Mouse (Mus musculus) neural tube, embryonic 12.5 days (tissue): ENCODE measurements around the gene Epha10. TPM values are rescaled to one million over a fixed set of nuclear protein-coding genes. Genes with fewer than 3 reads are reported as not detected.

Source experiments
- ATAC-seq: fragments of 200-750 bp; cut with Nextera tagmentation; 2 replicates; pipeline ENCODE4 v1.8.0; 2017; ENCODE audit warnings: low read depth, mild to moderate bottlenecking, moderate TSS enrichment, moderate library complexity; ENCODE audit not compliant: low FRiP score
- H3K27ac ChIP-seq: fragments of 300-500 bp; sonication (generic); 2 replicates; pipeline ENCODE4 v1.5.1; 2016
- H3K27me3 ChIP-seq: fragments of 300-500 bp; sonication (generic); replicated peaks from 2 replicates; pipeline ENCODE4 v1.6.1; 2016; ENCODE audit warnings: mild to moderate bottlenecking
- H3K36me3 ChIP-seq: fragments of 300-500 bp; sonication (generic); 2 replicates; pipeline ENCODE4 v1.6.1; 2016; ENCODE audit warnings: mild to moderate bottlenecking
- H3K4me1 ChIP-seq: fragments of 300-500 bp; sonication (generic); 2 replicates; pipeline ENCODE4 v1.6.1; 2016
- H3K4me2 ChIP-seq: fragments of 300-500 bp; sonication (generic); replicated peaks from 2 replicates; pipeline ENCODE4 v1.6.1; 2016; ENCODE audit warnings: mild to moderate bottlenecking
- H3K4me3 ChIP-seq: fragments of 300-500 bp; sonication (generic); 2 replicates; pipeline ENCODE4 v1.5.1; 2016
- H3K9ac ChIP-seq: fragments of 300-500 bp; sonication (generic); 2 replicates; pipeline ENCODE4 v1.6.1; 2016; ENCODE audit warnings: mild to moderate bottlenecking
- H3K9me3 ChIP-seq: fragments of 300-500 bp; sonication (generic); 2 replicates; pipeline ENCODE4 v1.6.1; 2016; ENCODE audit warnings: mild to moderate bottlenecking
- WGBS: fragments of 180-500 bp; shearing (Covaris S2); methylation state at CpG from one replicate; pipeline ENCODE4 v1.1.7; 2016; 5-methylcytosine and 5-hydroxymethylcytosine counted together
- polyA plus RNA-seq: library from polyadenylated mRNA; unstranded; fragments of >200 nt; fragmentation: Nextera tagmentation; extraction: Ambion mirVana; gene quantifications from 2 replicates; pipeline ENCODE4 v1.2.1, GENCODE M21; 2016

The Epha10 gene
- polyA plus RNA-seq, 1 experiment from 2014 or later = 6.6 TPM

- H3K36me3 ChIP-seq = peaks cover 25% of the 10 kb centered on the region
- H3K4me3 ChIP-seq = no peak overlapping the region
- no peaks in the 10 kb centered on the region; the same call in 1 of the 2 replicates for H3K27me3 ChIP-seq
- H3K9ac ChIP-seq = no peak overlapping the region
- no peak overlapping the region for H3K27ac ChIP-seq
- H3K4me2 ChIP-seq = peak overlapping the region; percentile 73
- no peak for ATAC-seq
- 17% methylated on average over 7 of the region's 7 CpGs for WGBS
- no peaks in the 10 kb centered on the region for H3K9me3 ChIP-seq
- peaks cover 23% of the 10 kb centered on the region; the same call in 1 of the 2 replicates for H3K4me1 ChIP-seq
Measured at GRCm38 (mm10) chr4:124860446-124860845, 20.3 kb upstream of the Epha10 start.

GRCm38 (mm10) chr4:124861283-124862188, 19.2 kb upstream of the Epha10 start, which contains the start of gene Maneal:
TSS of gene Maneal (minus strand) at chr4:124862171.
- H3K4me2 ChIP-seq = peak within 1 kb of the TSS; percentile 73
- peak within 1 kb of the TSS; percentile 69 for H3K4me3 ChIP-seq
- peak within 1 kb of the TSS; percentile 42; the same call in 1 of the 2 replicates for H3K27ac ChIP-seq
- 2% methylated on average over 74 of the region's 77 CpGs for WGBS
- ATAC-seq = peak; percentile 51
- no peaks in the 10 kb centered on the region; the same call in 1 of the 2 replicates for H3K27me3 ChIP-seq
- H3K4me1 ChIP-seq = peaks cover 23% of the 10 kb centered on the region; the same call in 1 of the 2 replicates
- peaks cover 14% of the 10 kb centered on the region for H3K36me3 ChIP-seq
- no peaks in the 10 kb centered on the region for H3K9me3 ChIP-seq
- H3K9ac ChIP-seq = peak within 1 kb of the TSS; percentile 85

GRCm38 (mm10) chr4:124872719-124873118, 8.0 kb upstream of the Epha10 start:
- H3K4me2 ChIP-seq = no peak overlapping the region
- ATAC-seq = no peak
- no peaks in the 10 kb centered on the region for H3K27me3 ChIP-seq
- H3K36me3 ChIP-seq = no peaks in the 10 kb centered on the region
- WGBS = 91% methylated on average over 1 of the region's 1 CpGs
- no peak overlapping the region for H3K9ac ChIP-seq
- no peaks in the 10 kb centered on the region for H3K9me3 ChIP-seq
- no peak overlapping the region for H3K4me3 ChIP-seq
- no peaks in the 10 kb centered on the region for H3K4me1 ChIP-seq
- no peak overlapping the region for H3K27ac ChIP-seq

DNA sequence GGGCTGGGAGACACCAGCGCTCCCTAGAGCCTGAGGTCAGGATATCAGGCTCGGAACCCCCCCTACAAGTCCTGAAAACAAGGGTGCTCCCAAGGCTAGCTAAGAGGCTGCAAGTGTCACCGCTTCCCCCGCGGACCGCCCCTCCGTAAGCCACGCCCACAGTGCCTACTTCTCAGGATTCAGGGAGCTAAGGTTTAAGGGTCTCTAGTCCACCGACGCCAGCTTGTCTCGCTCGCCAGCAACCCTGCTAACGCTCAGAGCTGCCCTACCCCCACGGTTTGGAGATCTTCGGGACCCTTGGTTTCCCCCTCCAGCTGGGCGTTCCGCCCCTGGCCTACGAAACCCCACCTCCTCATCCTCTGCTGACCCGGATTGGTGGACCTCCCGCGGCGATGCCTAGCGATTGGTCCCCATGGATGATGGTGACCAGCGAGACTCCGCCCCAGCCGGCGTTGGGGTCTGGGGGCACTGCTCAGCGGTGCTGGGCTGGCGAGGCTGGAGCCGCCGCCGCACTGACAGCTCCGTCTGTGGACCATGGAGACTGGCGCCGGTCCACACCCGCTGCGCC, 726 bp downstream of the Epha10 start:
- WGBS = under 1% methylated on average over 37 of the region's 37 CpGs
- no peaks in the 10 kb centered on the region; the same call in 1 of the 2 replicates for H3K9me3 ChIP-seq
- H3K9ac ChIP-seq = peak overlapping the region; percentile 55
- peaks cover 21% of the 10 kb centered on the region for H3K4me1 ChIP-seq
- peak overlapping the region; percentile 53; the same call in 1 of the 2 replicates for H3K27ac ChIP-seq
- H3K27me3 ChIP-seq = peaks cover 53% of the 10 kb centered on the region
- no peaks in the 10 kb centered on the region for H3K36me3 ChIP-seq
- peak overlapping the region; percentile 49 for H3K4me3 ChIP-seq
- peak overlapping the region; percentile 71 for H3K4me2 ChIP-seq
- ATAC-seq = peak; percentile 97

GRCm38 (mm10) chr4:124882151-124882729, 1.5 kb downstream of the Epha10 start:
- Histone ChIP-seq H3K9me3 (no peaks in the 10 kb centered on the region; the same call in 1 of the 2 replicates), H3K27me3 (peaks cover 55% of the 10 kb centered on the region), H3K27ac (no peak overlapping the region), H3K4me3 (peak overlapping the region; percentile 49), H3K9ac (peak overlapping the region; percentile 55), H3K4me1 (peaks cover 21% of the 10 kb centered on the region), H3K4me2 (peak overlapping the region; percentile 71), H3K36me3 (no peaks in the 10 kb centered on the region)
- ATAC-seq = peak; percentile 43
- 1% methylated on average over 37 of the region's 37 CpGs for WGBS

- WGBS = 70% methylated on average over 7 of the region's 7 CpGs
- no peaks in the 10 kb centered on the region for H3K36me3 ChIP-seq
- no peak for ATAC-seq
- H3K9ac ChIP-seq = no peak overlapping the region
- no peak overlapping the region for H3K4me2 ChIP-seq
- H3K27me3 ChIP-seq = peaks cover 44% of the 10 kb centered on the region
- no peak overlapping the region for H3K4me3 ChIP-seq
- H3K27ac ChIP-seq = no peak overlapping the region
- H3K9me3 ChIP-seq = no peaks in the 10 kb centered on the region
- no peaks in the 10 kb centered on the region for H3K4me1 ChIP-seq
Measured at GRCm38 (mm10) chr4:124888702-124889101, 8.0 kb downstream of the Epha10 start.

- 88% methylated on average over 2 of the region's 2 CpGs for WGBS
- no peaks in the 10 kb centered on the region for H3K9me3 ChIP-seq
Measured at GRCm38 (mm10) chr4:124889935-124890334, 9.2 kb downstream of the Epha10 start.

DNA sequence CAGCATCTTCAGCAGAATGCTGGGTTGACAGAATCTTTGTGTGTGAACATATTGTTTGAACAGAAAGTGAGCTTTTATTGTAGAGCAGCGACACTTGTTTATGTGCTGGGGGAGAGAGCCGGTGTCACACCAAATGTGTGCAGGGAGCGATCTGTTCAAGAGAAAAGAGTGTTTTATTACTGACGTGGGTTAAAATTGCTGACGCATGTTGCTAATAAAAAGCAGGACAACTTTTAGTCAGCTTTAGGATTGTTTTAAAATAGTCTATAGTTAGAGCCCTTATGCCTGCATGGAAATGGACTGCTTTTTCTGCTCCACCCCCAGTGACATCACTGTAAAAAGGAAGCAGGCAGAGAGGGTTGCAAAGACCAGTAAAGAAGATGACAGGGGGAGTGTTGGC, 10.1 kb downstream of the Epha10 start:
- Histone ChIP-seq H3K27ac (no peak overlapping the region), H3K36me3 (no peaks in the 10 kb centered on the region), H3K9me3 (no peaks in the 10 kb centered on the region), H3K4me3 (no peak overlapping the region), H3K27me3 (peaks cover 50% of the 10 kb centered on the region), H3K4me1 (peaks cover 13% of the 10 kb centered on the region), H3K9ac (no peak overlapping the region), H3K4me2 (no peak overlapping the region)
- no peak for ATAC-seq
- 66% methylated on average over 5 of the region's 5 CpGs for WGBS

More at GRCm38 (mm10) chr4:124889935-124890334, 9.2 kb downstream of the Epha10 start:
- Histone ChIP-seq H3K9ac (no peak overlapping the region), H3K27me3 (peaks cover 47% of the 10 kb centered on the region), H3K4me2 (no peak overlapping the region), H3K36me3 (no peaks in the 10 kb centered on the region), H3K27ac (no peak overlapping the region), H3K4me1 (peaks cover 9% of the 10 kb centered on the region), H3K4me3 (no peak overlapping the region)
- ATAC-seq = no peak

GRCm38 (mm10) chr4:124893769-124894168, 13.1 kb downstream of the Epha10 start:
- Histone ChIP-seq H3K4me3 (no peak overlapping the region), H3K27me3 (peaks cover 51% of the 10 kb centered on the region)

GRCm38 (mm10) chr4:124894508-124895428, 14.1 kb downstream of the Epha10 start:
- Histone ChIP-seq H3K4me3 (peak overlapping the region; percentile 42), H3K4me1 (peaks cover 23% of the 10 kb centered on the region), H3K9ac (peak overlapping the region; percentile 48), H3K9me3 (no peaks in the 10 kb centered on the region), H3K4me2 (peak overlapping the region; percentile 73), H3K36me3 (no peaks in the 10 kb centered on the region), H3K27me3 (peaks cover 54% of the 10 kb centered on the region), H3K27ac (no peak overlapping the region)
- 1% methylated on average over 83 of the region's 83 CpGs for WGBS
- ATAC-seq = peak; percentile 67

More at GRCm38 (mm10) chr4:124893769-124894168, 13.1 kb downstream of the Epha10 start:
- Histone ChIP-seq H3K9ac (no peak overlapping the region), H3K36me3 (no peaks in the 10 kb centered on the region), H3K4me1 (peaks cover 19% of the 10 kb centered on the region), H3K4me2 (peak overlapping the region; percentile 73), H3K27ac (no peak overlapping the region), H3K9me3 (no peaks in the 10 kb centered on the region)
- ATAC-seq = no peak
- 22% methylated on average over 6 of the region's 6 CpGs for WGBS

DNA sequence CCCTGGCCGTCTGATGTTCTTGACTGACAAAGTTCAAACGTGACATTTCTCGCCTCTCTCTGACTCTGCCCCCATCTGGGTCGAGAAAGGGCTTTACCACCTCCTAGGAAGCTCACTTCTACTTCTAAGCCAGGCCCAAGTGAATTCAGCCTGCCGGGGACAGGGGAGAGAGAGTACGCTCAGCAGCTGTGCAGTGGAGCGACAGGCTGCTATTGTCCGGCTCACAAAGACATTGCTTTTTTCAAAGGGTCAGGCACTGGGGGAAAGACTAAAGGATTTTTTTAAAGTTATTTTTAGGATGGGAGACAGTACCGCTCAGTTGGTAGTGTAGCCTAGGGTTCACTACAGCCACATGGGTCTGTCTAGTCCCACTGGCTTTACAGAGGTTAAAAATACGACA, 17.7 kb downstream of the Epha10 start:
- peaks cover 35% of the 10 kb centered on the region for H3K27me3 ChIP-seq

More for the DNA sequence above, 17.7 kb downstream of the Epha10 start:
- 18% methylated on average over 10 of the region's 10 CpGs for WGBS
- H3K27ac ChIP-seq = no peak overlapping the region
- no peak for ATAC-seq
- peaks cover 24% of the 10 kb centered on the region for H3K4me1 ChIP-seq
- H3K4me3 ChIP-seq = no peak overlapping the region
- H3K9ac ChIP-seq = no peak overlapping the region
- H3K9me3 ChIP-seq = no peaks in the 10 kb centered on the region
- no peak overlapping the region for H3K4me2 ChIP-seq
- H3K36me3 ChIP-seq = no peaks in the 10 kb centered on the region
